Mouse (Mus musculus): ENCODE measurements around the gene Shbg.

DNA sequence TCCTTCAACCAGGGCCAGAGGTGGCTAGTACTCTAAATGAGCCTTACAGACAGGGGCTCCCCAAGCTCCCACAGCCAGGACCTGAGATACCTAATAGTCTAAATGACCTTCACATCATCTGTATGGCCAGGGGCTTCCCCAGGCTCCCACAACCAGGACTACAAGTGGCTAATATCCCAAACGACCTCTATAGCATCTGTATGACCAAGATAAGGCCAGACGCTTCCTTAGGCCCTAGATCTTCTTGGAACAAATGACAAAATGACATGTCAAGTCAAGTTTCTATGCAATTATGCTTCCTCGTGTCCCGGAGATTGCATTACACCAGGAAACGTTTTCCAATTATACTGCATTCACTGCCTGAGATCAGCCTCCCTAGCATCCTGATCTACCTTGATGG, 41.4 kb downstream of the Shbg start:
- TF ChIP-seq GATA1 (IDR thresholded peaks at IDR 0.05; ENCODE audit: low read length), result no peak
- TF ChIP-seq TAL1 (IDR thresholded peaks at IDR 0.05; ENCODE audit: low read length), result peak; percentile 38; the same call in 1 of the 3 replicates
